Mouse (Mus musculus): ENCODE measurements around the gene Tomt.

GRCm38 (mm10) chr7:101880855-101881254, 25.3 kb downstream of the Tomt start:
- TF ChIP-seq POLR2A (IDR thresholded peaks at IDR 0.05; ENCODE audit: borderline replicate concordance, insufficient read depth, low read length) (no peak), CTCF (IDR thresholded peaks at IDR 0.05; ENCODE audit: borderline replicate concordance, insufficient read depth, low read depth, low read length) (no peak)

Measured in cerebellum, adult 2 months (tissue).